Mouse (Mus musculus) heart, adult 10 weeks (tissue): ENCODE results near the gene Adamtsl2. TPM values are rescaled to one million over a fixed set of nuclear protein-coding genes. Genes with fewer than 3 reads are reported as not detected.

ENCODE experiments used
- polyA plus RNA-seq: library from polyadenylated mRNA; stranded (reverse); fragments of 350-450 nt; fragmentation: Illumina TruSeq; extraction: RNeasy Lipid Tissue Mini Kit (QIAGEN cat#74804); gene quantifications from one replicate; pipeline ENCODE4 v1.2.3, GENCODE M21; 2014; ENCODE audit warnings: low read depth, low replicate concordance

Adamtsl2 gene
- 19.6 TPM for polyA plus RNA-seq

DNA sequence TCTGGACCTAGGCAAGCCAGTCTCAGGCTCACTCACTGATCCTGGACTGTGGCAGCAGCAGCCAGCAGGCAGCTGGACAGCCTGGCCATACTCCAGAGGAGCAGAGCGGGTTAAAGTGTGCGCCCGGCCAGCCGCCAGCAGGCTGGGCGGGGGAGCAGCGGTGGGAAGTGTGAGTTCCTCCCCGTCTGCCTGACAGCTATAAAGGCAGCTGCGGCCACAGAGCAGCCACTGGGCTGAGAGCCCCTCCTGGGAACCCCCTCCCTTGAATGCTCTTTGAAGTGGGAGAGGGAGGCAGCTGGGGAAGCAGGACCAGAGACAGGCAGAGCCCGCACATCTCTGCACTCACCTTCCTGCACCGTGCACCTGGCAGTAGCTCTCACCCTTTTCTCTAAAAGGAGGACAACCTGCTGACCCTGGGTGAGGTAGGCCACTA, at the start of gene Adamtsl2:
TSS of gene Adamtsl2 (plus strand) at position 228 of the 433 bp plus-strand sequence.

DNA sequence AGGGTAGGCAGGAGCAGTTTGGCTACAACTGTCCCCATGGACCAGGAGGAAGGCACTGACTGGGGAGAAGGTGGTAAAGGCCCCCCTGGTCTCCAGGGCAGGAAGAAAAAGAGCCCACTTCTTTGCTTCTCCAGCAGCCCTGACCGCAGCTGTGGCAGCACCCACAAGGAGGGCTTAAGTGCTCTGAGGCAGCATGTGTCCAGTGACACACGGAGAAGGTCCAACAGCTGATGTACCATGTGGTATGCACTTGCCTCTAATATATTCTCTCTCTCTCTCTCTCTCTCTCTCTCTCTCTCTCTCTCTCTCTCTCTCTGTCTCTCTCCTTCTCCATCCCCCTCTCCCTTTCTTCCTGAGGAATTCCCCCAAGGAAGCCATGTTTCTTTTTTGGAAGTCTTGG, 7.2 kb upstream of the Adamtsl2 start, which contains the start of gene Mymk:
TSS of gene Mymk (minus strand) at position 202 of the 400 bp plus-strand sequence.

GRCm38 (mm10) chr2:27141950-27142693, 62.9 kb downstream of the Adamtsl2 start, which contains the start of gene Fam163b:
Gene Fam163b, minus strand, starts transcription at chr2:27142491.

Other genes starting within 250 kb of the Adamtsl2 start
- gene Abo, start 214.4 kb upstream of the Adamtsl2 start, polyA plus RNA-seq: not detected
- 11.8 TPM for gene Surf6, start 176.5 kb upstream of the Adamtsl2 start, polyA plus RNA-seq
- gene Med22, start 168.7 kb upstream of the Adamtsl2 start, polyA plus RNA-seq: 28.6 TPM
- gene Rpl7a, start 168.6 kb upstream of the Adamtsl2 start, polyA plus RNA-seq: 813 TPM
- 33.6 TPM for gene Surf2, start 163.0 kb upstream of the Adamtsl2 start, polyA plus RNA-seq
- gene Surf1, start 162.8 kb upstream of the Adamtsl2 start, polyA plus RNA-seq: 65.6 TPM
- 89.7 TPM for gene Surf4, start 145.5 kb upstream of the Adamtsl2 start, polyA plus RNA-seq
- gene Stkld1, start 145.3 kb upstream of the Adamtsl2 start, polyA plus RNA-seq: not detected
- 19.7 TPM for gene Rexo4, start 115.0 kb upstream of the Adamtsl2 start, polyA plus RNA-seq
- gene Adamts13, start 106.0 kb upstream of the Adamtsl2 start, polyA plus RNA-seq: 0.13 TPM
- gene Cacfd1, start 69.5 kb upstream of the Adamtsl2 start, polyA plus RNA-seq: 43.6 TPM
- gene Slc2a6, start 51.4 kb upstream of the Adamtsl2 start, polyA plus RNA-seq: 0.34 TPM
- not detected for gene Mymk, start 7.2 kb upstream of the Adamtsl2 start, polyA plus RNA-seq
- gene Fam163b, start 63.1 kb downstream of the Adamtsl2 start, polyA plus RNA-seq: 0.47 TPM
- 2.9 TPM for gene Dbh, start 85.9 kb downstream of the Adamtsl2 start, polyA plus RNA-seq
- gene Sardh, start 169.0 kb downstream of the Adamtsl2 start, polyA plus RNA-seq: 9.4 TPM